Mouse (Mus musculus): ENCODE results near the gene Nbeal1.

DNA sequence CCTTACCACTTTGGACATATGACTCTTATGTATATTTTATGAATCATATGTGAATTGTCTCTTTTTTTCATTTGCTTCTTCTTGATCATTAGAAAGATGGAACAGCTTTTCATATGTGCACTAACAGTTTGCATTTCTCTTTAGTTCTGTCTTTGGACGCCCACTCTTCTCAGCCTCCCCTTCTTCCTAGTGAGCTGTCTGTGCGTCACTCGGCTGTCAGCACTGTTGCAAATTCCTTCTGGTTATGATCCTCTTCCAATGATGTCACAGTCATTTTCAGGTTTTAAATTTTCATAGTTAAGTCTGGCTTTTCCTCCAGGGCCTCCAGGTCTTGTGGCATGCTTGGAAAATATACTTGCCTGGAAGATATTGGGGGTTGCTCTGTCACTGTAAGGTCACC is 201.5 kb downstream of the Nbeal1 start:
- TF ChIP-seq CTCF (IDR thresholded peaks at IDR 0.05; ENCODE audit: extremely low read depth, insufficient read length, insufficient replicate concordance, low read depth, low read length) (no peak), POLR2A (IDR thresholded peaks at IDR 0.05; ENCODE audit: low read depth, low read length) (no peak)
